Mouse (Mus musculus): ENCODE data around the gene Cct2.

Gene Cct2

GRCm38 (mm10) chr10:117063254-117064021 is at the start of gene Cct2:
Gene Cct2 (minus strand): TSS chr10:117063814.
- peak; percentile 92 to 95 for DNase-seq (ENCODE audit: low spot score in 2 of 2)

- DNase-seq (ENCODE audit: low spot score in 2 of 2) = no peak
These were observed 48.9 kb upstream of the Cct2 start for GRCm38 (mm10) chr10:117112545-117112944.

GRCm38 (mm10) chr10:117111455-117111854 is 47.8 kb upstream of the Cct2 start:
- no peak for DNase-seq (ENCODE audit: low spot score in 2 of 2)

DNA sequence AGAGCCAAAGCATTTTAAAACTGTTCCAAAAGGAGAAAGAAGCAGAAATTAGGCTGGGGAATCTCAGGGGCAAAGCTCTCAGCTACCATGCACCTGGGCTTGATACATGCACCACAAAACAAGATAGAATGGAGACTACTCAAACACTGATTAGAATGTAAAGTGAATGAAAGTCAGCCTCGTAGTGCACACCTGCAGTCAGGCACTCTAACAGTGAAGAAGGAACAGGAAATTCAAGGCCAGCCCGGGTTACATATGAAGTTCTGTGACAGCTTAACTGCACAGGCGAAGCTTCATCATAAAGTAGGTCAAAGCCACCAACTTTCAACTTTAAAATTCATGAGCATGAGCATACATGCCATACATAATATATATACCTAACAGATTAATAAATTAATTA is 46.7 kb upstream of the Cct2 start:
- no peak for DNase-seq (ENCODE audit: low spot score in 2 of 2)

GRCm38 (mm10) chr10:117106686-117107085 is 43.1 kb upstream of the Cct2 start:
- no peak for DNase-seq (ENCODE audit: low spot score in 2 of 2)

GRCm38 (mm10) chr10:117106244-117106643 is 42.6 kb upstream of the Cct2 start:
- peak in 1 of 2 experiments; percentile 28 for DNase-seq (ENCODE audit: low spot score in 2 of 2)

DNA sequence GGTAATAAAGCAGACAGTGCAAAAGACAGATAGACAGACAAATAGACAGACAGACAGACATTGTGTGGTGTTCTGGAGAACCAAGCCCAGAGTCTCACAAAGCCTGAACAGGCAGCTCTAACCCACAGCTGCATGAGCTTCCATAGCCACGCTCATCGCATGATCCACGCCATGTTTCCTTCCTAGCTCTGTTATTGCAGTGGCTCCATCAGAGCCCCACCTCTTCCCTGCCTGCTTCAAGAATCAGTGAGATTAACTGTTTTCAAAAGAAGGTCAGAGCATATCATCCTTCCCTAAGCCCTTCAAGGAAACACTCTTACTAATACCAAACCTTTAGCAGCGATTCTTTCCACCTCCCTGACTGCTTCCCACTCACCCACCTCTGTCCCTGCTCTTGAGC is 41.4 kb upstream of the Cct2 start:
- DNase-seq (ENCODE audit: low spot score in 2 of 2) = no peak

DNA sequence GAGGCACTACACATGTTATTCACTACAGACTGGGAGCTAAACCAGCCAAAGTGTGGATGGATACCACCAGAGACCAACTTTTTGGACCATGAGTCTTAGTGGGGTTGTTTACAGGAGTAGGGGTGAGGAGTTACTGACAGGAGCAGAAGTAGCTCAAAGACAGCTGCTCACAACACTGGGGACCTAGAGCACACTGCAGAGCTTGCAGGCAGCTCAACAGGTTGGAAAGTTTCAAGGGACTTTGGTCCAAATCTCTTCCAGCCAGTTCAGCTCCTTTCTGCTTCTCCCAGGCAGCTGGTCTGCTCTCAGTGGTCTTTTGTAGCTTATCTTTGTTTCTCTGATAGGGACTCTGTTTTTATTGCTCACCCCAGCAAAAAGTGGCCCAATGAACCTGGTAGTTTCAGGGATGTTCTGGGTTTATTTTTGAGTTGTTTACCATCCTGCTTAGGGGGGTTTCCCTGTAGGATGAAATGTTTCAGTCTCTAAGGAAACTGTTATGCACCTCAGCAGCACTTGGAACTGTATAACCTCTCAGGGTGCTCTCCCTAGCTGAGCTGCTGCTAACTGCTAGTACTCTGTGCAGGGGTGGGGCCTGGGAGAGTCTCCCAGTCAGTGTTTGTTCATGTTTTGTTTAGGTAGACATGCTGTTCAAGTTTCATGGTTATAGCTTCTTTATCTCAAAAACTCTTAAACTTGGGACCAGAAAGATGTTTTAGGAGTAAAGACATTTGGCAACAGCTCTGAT is 40.4 kb upstream of the Cct2 start:
- no peak for DNase-seq (ENCODE audit: low spot score in 2 of 2)

- DNase-seq (ENCODE audit: low spot score in 2 of 2) = no peak
These were observed 36.6 kb upstream of the Cct2 start for GRCm38 (mm10) chr10:117100175-117100574.

- no peak for DNase-seq (ENCODE audit: low spot score in 2 of 2)
These were observed 33.6 kb upstream of the Cct2 start for GRCm38 (mm10) chr10:117097116-117097698.

GRCm38 (mm10) chr10:117096096-117096495 is 32.5 kb upstream of the Cct2 start:
- DNase-seq (ENCODE audit: low spot score in 2 of 2) = no peak

DNA sequence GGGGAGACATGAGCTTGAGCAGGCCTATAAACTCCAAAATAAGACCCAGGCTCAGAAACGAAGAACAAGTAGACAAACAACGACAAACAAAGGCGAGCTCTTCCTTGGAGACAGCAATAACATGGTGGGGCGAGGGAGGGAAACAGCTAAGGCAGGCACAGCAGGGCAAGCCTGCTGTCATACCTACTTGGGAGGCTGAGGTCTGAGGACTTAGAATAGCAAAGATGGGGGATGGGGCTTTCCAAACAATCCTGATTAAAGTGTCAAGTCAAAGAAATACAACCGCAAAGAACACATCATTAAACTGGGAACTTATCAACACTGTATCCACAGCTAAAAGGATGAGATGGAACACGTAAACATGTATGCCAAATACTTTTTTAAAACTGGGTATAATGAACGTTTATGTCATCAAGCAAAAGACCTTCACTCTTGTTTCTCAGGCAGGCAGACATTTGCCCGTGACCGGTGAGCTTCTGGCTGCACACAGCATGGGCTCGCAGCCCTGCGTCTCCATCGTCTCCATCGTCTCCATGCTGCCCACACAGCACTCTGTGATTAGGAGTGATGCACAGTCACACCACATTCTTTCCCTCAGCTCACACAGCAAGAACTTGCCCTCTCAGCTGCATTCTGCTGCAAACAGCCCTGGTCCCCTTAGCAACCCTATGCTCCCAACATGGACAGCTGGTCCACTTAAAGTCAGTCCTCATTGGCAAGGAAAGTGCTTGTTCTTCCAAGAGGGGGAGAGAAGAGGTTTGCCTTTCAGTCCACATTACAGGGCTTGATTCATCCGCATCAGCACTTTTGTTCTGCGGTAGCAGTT is 31.1 kb upstream of the Cct2 start:
- DNase-seq (ENCODE audit: low spot score in 2 of 2) = no peak

GRCm38 (mm10) chr10:117089628-117090027 is 26.0 kb upstream of the Cct2 start:
- no peak for DNase-seq (ENCODE audit: low spot score in 2 of 2)

DNA sequence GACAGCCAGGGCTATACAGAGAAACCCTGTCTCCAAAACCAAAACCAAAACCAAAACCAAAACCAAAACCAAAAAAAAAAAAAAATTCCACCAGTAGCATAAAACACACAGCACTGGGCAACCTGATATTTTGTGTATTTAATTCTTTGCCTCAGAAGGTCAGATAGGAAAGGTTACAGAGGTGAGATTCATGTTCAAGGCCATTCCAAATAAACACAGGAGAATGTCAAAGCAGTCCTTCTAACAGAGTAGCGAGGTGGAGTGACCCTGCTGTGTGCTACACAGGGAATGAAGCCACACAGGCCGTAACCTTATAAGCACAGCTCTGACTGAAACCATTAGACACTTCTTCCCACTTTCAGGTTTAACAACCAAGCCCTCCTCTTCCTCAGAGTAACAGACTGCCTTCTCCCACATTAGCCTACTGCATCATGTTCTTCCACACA is 18.3 kb upstream of the Cct2 start:
- no peak for DNase-seq (ENCODE audit: low spot score in 2 of 2)

DNA sequence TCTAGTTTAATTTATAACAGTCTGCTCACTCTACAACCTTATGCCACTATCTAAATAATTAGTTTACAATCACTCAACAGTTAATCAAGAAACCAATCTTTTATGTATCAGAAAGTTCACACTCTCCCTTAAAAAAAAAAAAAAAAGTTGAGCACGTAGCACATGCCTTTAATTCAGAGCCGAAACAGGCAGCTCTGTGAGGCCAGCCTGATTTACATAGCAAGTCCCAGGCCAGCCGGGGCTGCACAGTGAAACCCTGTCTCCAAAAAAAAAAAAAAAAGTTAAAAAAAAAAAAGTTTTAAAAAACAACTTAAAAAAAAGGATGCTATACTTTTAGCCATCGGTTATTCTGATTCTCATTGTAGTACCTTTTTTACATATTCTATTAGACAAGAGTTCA is 17.7 kb upstream of the Cct2 start:
- DNase-seq (ENCODE audit: low spot score in 2 of 2) = no peak

- peak; percentile 64 to 80 for DNase-seq (ENCODE audit: low spot score in 2 of 2)
These were observed 14.7 kb upstream of the Cct2 start for GRCm38 (mm10) chr10:117078284-117078683.

DNA sequence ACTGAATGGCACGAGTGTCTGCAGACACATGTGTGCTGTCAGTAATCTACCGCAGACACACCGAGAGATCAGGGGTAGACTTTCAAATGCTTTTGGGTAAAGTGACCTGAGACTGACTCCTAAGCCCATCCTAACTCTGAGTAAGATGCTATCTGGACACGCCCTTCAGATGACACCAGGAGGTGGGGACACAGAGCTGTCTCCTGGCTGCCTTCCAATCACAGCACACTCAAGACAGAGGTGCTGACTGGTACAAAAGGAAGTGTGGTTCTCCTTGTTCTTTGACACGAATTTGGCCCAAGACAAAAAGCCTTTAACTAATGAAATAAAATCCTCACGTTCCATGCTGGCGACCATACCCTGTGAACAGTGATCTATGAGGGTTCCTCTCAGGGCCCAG is 9.6 kb upstream of the Cct2 start:
- DNase-seq (ENCODE audit: low spot score in 2 of 2) = no peak

DNA sequence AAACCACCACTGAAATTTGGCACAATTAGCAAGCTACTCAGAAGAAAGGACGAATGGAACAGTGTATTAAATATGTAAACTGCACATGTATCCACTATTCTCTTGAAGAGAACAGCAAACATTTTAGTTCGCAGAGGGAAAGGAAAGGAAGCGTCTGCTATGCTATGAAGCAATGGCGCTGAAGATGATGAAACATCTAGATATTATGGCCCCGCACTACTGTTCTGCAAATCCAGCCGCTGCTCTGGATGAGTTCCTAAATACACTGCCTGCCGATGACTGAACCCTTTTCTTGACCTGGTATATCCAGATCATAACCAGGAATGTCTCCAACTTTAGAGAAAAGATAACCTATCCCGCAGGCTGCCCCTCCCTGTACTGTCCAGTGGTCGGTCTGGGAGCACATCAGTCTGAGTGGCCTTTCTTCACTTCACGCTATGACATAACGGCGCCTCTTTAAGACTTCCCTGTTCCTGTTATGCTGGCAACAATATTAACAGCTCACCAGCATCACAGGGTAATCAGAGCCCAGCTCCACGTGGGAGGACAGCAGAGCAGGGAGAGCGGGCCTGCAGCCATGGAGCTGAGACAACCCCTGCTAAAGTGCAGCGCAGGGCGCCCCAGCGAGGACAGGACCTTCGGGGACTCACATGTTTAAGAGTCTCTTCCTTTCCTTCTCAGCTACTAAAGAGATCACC is 8.7 kb upstream of the Cct2 start:
- no peak for DNase-seq (ENCODE audit: low spot score in 2 of 2)

GRCm38 (mm10) chr10:117069109-117069508 is 5.5 kb upstream of the Cct2 start:
- no peak for DNase-seq (ENCODE audit: low spot score in 2 of 2)

- no peak for DNase-seq (ENCODE audit: low spot score in 2 of 2)
These were observed 462 bp upstream of the Cct2 start for GRCm38 (mm10) chr10:117064076-117064475.

GRCm38 (mm10) chr10:117062894-117063253 is 740 bp downstream of the Cct2 start:
- DNase-seq (ENCODE audit: low spot score in 2 of 2) = no peak
